Mouse (Mus musculus) heart, embryonic 10.5 days (tissue): ENCODE results near the gene Appl2. TPM values are rescaled to one million over a fixed set of nuclear protein-coding genes. Genes with fewer than 3 reads are reported as not detected.
"Not testable (repeated sequence)": the region's sequence is repeated elsewhere in the genome, so short reads cannot be mapped to it uniquely, and the experiment has no call there.

ENCODE experiments used
- DNase-seq: peaks from one replicate; pipeline ENCODE4 v3.0.0-alpha.2; 2017; ENCODE audit warnings: low spot score
- H3K27ac ChIP-seq: fragments of 300-500 bp; sonication (generic); 2 replicates; pipeline ENCODE4 v1.5.1; 2016; ENCODE audit warnings: mild to moderate bottlenecking
- H3K27me3 ChIP-seq: fragments of 300-500 bp; sonication (generic); 2 replicates; pipeline ENCODE4 v1.6.1; 2016; ENCODE audit warnings: mild to moderate bottlenecking; ENCODE audit not compliant: poor library complexity, insufficient read depth, severe bottlenecking
- H3K36me3 ChIP-seq: fragments of 300-500 bp; sonication (generic); 2 replicates; pipeline ENCODE4 v1.6.1; 2016; ENCODE audit warnings: mild to moderate bottlenecking, moderate library complexity
- H3K4me1 ChIP-seq: fragments of 300-500 bp; sonication (generic); 2 replicates; pipeline ENCODE4 v1.6.1; 2016; ENCODE audit warnings: mild to moderate bottlenecking
- H3K4me3 ChIP-seq: fragments of 300-500 bp; sonication (generic); 2 replicates; pipeline ENCODE4 v1.5.1; 2016; ENCODE audit warnings: mild to moderate bottlenecking, moderate library complexity
- H3K9me3 ChIP-seq: fragments of 300-500 bp; sonication (generic); 2 replicates; pipeline ENCODE4 v1.6.1; 2016; ENCODE audit warnings: mild to moderate bottlenecking, moderate library complexity
- WGBS: fragments of 180-500 bp; shearing (Covaris S2); methylation state at CpG from one replicate; pipeline ENCODE4 v1.1.7; 2016; 5-methylcytosine and 5-hydroxymethylcytosine counted together
- polyA plus RNA-seq: library from polyadenylated mRNA; unstranded; fragments of >200 nt; fragmentation: Nextera tagmentation; extraction: Ambion mirVana; gene quantifications from 2 replicates; pipeline ENCODE4 v1.2.1, GENCODE M21; 2016

Appl2 gene
- 29.5 and 34.0 TPM in 2 replicates for polyA plus RNA-seq

GRCm38 (mm10) chr10:83648131-83649020, at the start of gene Appl2:
Gene Appl2, minus strand, starts transcription at chr10:83648738.
- WGBS = under 1% methylated on average over 58 of the region's 59 CpGs
- H3K27me3 ChIP-seq = no peaks in the 10 kb centered on the region

GRCm38 (mm10) chr10:83696226-83696625, 47.7 kb upstream of the Appl2 start:
- H3K27ac ChIP-seq = no peak overlapping the region
- no peaks in the 10 kb centered on the region for H3K9me3 ChIP-seq
- no peaks in the 10 kb centered on the region for H3K27me3 ChIP-seq
- H3K4me1 ChIP-seq = peaks cover 15% of the 10 kb centered on the region
- DNase-seq = no peak
- H3K4me3 ChIP-seq = no peak overlapping the region
- no peaks in the 10 kb centered on the region for H3K36me3 ChIP-seq
- 72% methylated on average over 4 of the region's 4 CpGs for WGBS

More at GRCm38 (mm10) chr10:83648131-83649020, at the start of gene Appl2:
- Histone ChIP-seq H3K27ac (peak within 1 kb of the TSS; percentile 92), H3K36me3 (no peaks in the 10 kb centered on the region), H3K9me3 (no peaks in the 10 kb centered on the region), H3K4me1 (peaks cover 50% of the 10 kb centered on the region), H3K4me3 (peak within 1 kb of the TSS; percentile 83)
- peak; percentile 97 for DNase-seq

- Histone ChIP-seq H3K4me1 (peaks cover 15% of the 10 kb centered on the region), H3K9me3 (no peaks in the 10 kb centered on the region), H3K27ac (peak overlapping the region; percentile 44), H3K4me3 (no peak overlapping the region), H3K36me3 (no peaks in the 10 kb centered on the region), H3K27me3 (no peaks in the 10 kb centered on the region)
- WGBS = 65% methylated on average over 11 of the region's 11 CpGs
- DNase-seq = no peak
Measured at GRCm38 (mm10) chr10:83692175-83692895, 43.8 kb upstream of the Appl2 start.

GRCm38 (mm10) chr10:83688215-83688614, 39.7 kb upstream of the Appl2 start:
- H3K27ac ChIP-seq = no peak overlapping the region
- 91% methylated on average over 2 of the region's 2 CpGs for WGBS
- no peaks in the 10 kb centered on the region for H3K36me3 ChIP-seq
- H3K27me3 ChIP-seq = no peaks in the 10 kb centered on the region
- H3K9me3 ChIP-seq = no peaks in the 10 kb centered on the region
- no peak overlapping the region for H3K4me3 ChIP-seq
- peaks cover 15% of the 10 kb centered on the region for H3K4me1 ChIP-seq
- no peak for DNase-seq

- no peaks in the 10 kb centered on the region for H3K36me3 ChIP-seq
- H3K4me1 ChIP-seq = no peaks in the 10 kb centered on the region
- 0 out of 2 replicates have a peak, but pooled peaks cover 4% of the 10 kb centered on the region for H3K9me3 ChIP-seq
- no peak overlapping the region for H3K27ac ChIP-seq
- 86% methylated on average over 12 of the region's 12 CpGs for WGBS
- DNase-seq = peak; percentile 68
- H3K27me3 ChIP-seq = no peaks in the 10 kb centered on the region
- no peak overlapping the region for H3K4me3 ChIP-seq
Measured at GRCm38 (mm10) chr10:83681334-83681733, 32.8 kb upstream of the Appl2 start.

- H3K9me3 ChIP-seq = no peaks in the 10 kb centered on the region
- H3K36me3 ChIP-seq = no peaks in the 10 kb centered on the region
- WGBS = 85% methylated on average over 4 of the region's 4 CpGs
Measured at GRCm38 (mm10) chr10:83666556-83666955, 18.0 kb upstream of the Appl2 start.

GRCm38 (mm10) chr10:83661925-83662324, 13.4 kb upstream of the Appl2 start:
- Histone ChIP-seq H3K9me3 (no peaks in the 10 kb centered on the region), H3K36me3 (no peaks in the 10 kb centered on the region), H3K27me3 (no peaks in the 10 kb centered on the region), H3K4me1 (peaks cover 12% of the 10 kb centered on the region; the same call in 1 of the 2 replicates), H3K27ac (no peak overlapping the region), H3K4me3 (no peak overlapping the region)
- DNase-seq = no peak
- 83% methylated on average over 8 of the region's 8 CpGs for whole genome bisulfite sequencing

More at GRCm38 (mm10) chr10:83666556-83666955, 18.0 kb upstream of the Appl2 start:
- Histone ChIP-seq H3K27me3 (no peaks in the 10 kb centered on the region), H3K27ac (no peak overlapping the region), H3K4me3 (no peak overlapping the region), H3K4me1 (peaks cover 4% of the 10 kb centered on the region; the same call in 1 of the 2 replicates)
- DNase-seq = no peak

- H3K27me3 ChIP-seq = no peaks in the 10 kb centered on the region
- H3K4me1 ChIP-seq = peaks cover 12% of the 10 kb centered on the region; the same call in 1 of the 2 replicates
- no peaks in the 10 kb centered on the region for H3K36me3 ChIP-seq
- H3K9me3 ChIP-seq = no peaks in the 10 kb centered on the region
- H3K27ac ChIP-seq = no peak overlapping the region
- no peak for DNase-seq
- no peak overlapping the region for H3K4me3 ChIP-seq
- WGBS = 74% methylated on average over 4 of the region's 4 CpGs
Measured at GRCm38 (mm10) chr10:83660605-83661004, 12.1 kb upstream of the Appl2 start.

GRCm38 (mm10) chr10:83654591-83654990, 6.1 kb upstream of the Appl2 start:
- DNase-seq = no peak
- WGBS = 81% methylated on average over 2 of the region's 2 CpGs
- Histone ChIP-seq H3K27me3 (no peaks in the 10 kb centered on the region), H3K27ac (no peak overlapping the region), H3K4me3 (no peak overlapping the region), H3K9me3 (no peaks in the 10 kb centered on the region), H3K36me3 (no peaks in the 10 kb centered on the region), H3K4me1 (no peaks in the 10 kb centered on the region)

- not testable (repeated sequence) for H3K4me3 ChIP-seq, H3K36me3 ChIP-seq, DNase-seq, H3K9me3 ChIP-seq, H3K27ac ChIP-seq, H3K27me3 ChIP-seq
- 91% methylated on average over 19 of the region's 19 CpGs for WGBS
- H3K4me1 ChIP-seq = peaks cover 10% of the 10 kb centered on the region
Measured at GRCm38 (mm10) chr10:83652205-83652866, 3.8 kb upstream of the Appl2 start.

- no peaks in the 10 kb centered on the region for H3K9me3 ChIP-seq
- no peak for DNase-seq
- H3K4me3 ChIP-seq = peak overlapping the region; percentile 83
- no peaks in the 10 kb centered on the region for H3K27me3 ChIP-seq
- H3K36me3 ChIP-seq = no peaks in the 10 kb centered on the region
- peak overlapping the region; percentile 92 for H3K27ac ChIP-seq
- 39% methylated on average over 6 of the region's 6 CpGs for WGBS
- peaks cover 43% of the 10 kb centered on the region for H3K4me1 ChIP-seq
Measured at GRCm38 (mm10) chr10:83649037-83649436, 499 bp upstream of the Appl2 start.

GRCm38 (mm10) chr10:83646351-83646885, 2.1 kb downstream of the Appl2 start:
- Histone ChIP-seq H3K4me1 (peaks cover 62% of the 10 kb centered on the region), H3K27me3 (no peaks in the 10 kb centered on the region), H3K9me3 (no peaks in the 10 kb centered on the region), H3K4me3 (no peak overlapping the region), H3K27ac (peak overlapping the region; percentile 87; the same call in 1 of the 2 replicates), H3K36me3 (no peaks in the 10 kb centered on the region)
- DNase-seq = no peak
- WGBS = 79% methylated on average over 7 of the region's 7 CpGs
